In genomic region chr13:89834485-89834884, GRCm38 (mm10) we compare ENCODE assay signal across 20 mouse cellular contexts.
"Had no signal": no experiment of that assay in that cellular context is flagged by ENCODE, and none has a peak within 500 bp of the region (broad histone marks: within the 10 kb centered on the region; RNA-seq: fewer than 3 reads in every experiment).

No protein-coding gene starts in this region.

- DNase-seq: kidney, adult 2 months; kidney, postnatal 10 days; kidney, postnatal 36 days; layer of hippocampus, postnatal 36 days; liver; lung, adult 2 months; right cerebral cortex, adult 18-20 months; right cerebral cortex, postnatal 25 days; spleen, adult 18-20 months; thymus, postnatal 36 days had no signal

- H3K27ac ChIP-seq: left cerebral cortex, adult 2 months; liver, embryonic 12.5 days; liver, embryonic 15.5 days; midbrain, embryonic 10.5 days; midbrain, embryonic 13.5 days; stomach, embryonic 15.5 days had no signal

- H3K4me2 ChIP-seq: limb, embryonic 13.5 days; liver, embryonic 12.5 days; liver, embryonic 15.5 days; midbrain, embryonic 13.5 days; stomach, embryonic 15.5 days had no signal

- H3K9ac ChIP-seq: limb, embryonic 13.5 days; liver, embryonic 12.5 days; liver, embryonic 15.5 days; midbrain, embryonic 13.5 days; stomach, embryonic 15.5 days had no signal

- H3K4me1 ChIP-seq: liver, embryonic 12.5 days; liver, embryonic 15.5 days; midbrain, embryonic 10.5 days; midbrain, embryonic 13.5 days; stomach, embryonic 15.5 days had no signal

- H3K9me3 ChIP-seq: limb, embryonic 13.5 days; liver, embryonic 12.5 days; liver, embryonic 15.5 days; megakaryocyte, embryonic 14.5 days; midbrain, embryonic 10.5 days; midbrain, embryonic 13.5 days; stomach, embryonic 15.5 days had no signal

- H3K4me3 ChIP-seq: left cerebral cortex, adult 2 months; limb, embryonic 13.5 days; liver, embryonic 12.5 days; liver, embryonic 15.5 days; megakaryocyte, embryonic 14.5 days; midbrain, embryonic 10.5 days; midbrain, embryonic 13.5 days; stomach, embryonic 15.5 days had no signal

- ATAC-seq: intestine, postnatal 0 days; liver, embryonic 12.5 days; midbrain, embryonic 13.5 days; midbrain, embryonic 16.5 days had no signal

- H3K36me3 ChIP-seq: limb, embryonic 13.5 days; liver, embryonic 12.5 days; liver, embryonic 15.5 days; midbrain, embryonic 10.5 days; midbrain, embryonic 13.5 days; stomach, embryonic 15.5 days had no signal

- H3K27me3 ChIP-seq: limb, embryonic 13.5 days; liver, embryonic 12.5 days; liver, embryonic 15.5 days; megakaryocyte, embryonic 14.5 days; midbrain, embryonic 13.5 days; stomach, embryonic 15.5 days had no signal
